Mouse (Mus musculus): ENCODE results near the gene Dnah17. TPM values are rescaled to one million over a fixed set of nuclear protein-coding genes. Genes with fewer than 3 reads are reported as not detected.

Gene Dnah17
- total and polyA plus RNA-seq, 2 experiments from 2014 or later = 0.16 TPM; not detected in 1

DNA sequence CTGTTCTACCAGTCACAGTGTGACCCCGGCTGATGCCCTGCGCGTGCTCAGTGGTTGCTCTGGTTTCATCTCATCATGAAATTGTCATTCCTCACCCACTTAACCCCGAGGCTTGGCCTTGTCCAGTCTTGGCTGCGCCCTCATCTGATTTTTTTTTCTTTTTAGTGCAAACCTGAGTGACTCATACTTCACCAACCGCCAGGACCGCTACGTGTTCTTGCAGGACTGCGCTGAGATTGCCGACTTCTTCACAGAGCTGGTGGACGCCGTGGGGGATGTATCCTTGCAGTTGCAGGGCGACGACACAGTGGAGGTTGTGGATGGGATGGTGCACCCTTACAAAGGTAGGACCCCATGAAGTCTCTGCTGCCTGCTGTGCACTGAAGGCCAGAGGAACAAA is 127.3 kb downstream of the Dnah17 start:
- Histone ChIP-seq H3K9me3 (ENCODE audit: low read length) (no peaks in the 10 kb centered on the region), H3K9ac (replicated peaks; ENCODE audit: low read length) (no peak overlapping the region), H3K4me3 (ENCODE audit: low read length) (no peak overlapping the region), H3K4me1 (ENCODE audit: insufficient read depth, low read length) (no peaks in the 10 kb centered on the region), H3K27ac (no peak overlapping the region), H3K4me2 (ENCODE audit: low read depth, low read length) (no peak overlapping the region), H3K36me3 (ENCODE audit: insufficient read depth, low read length) (peaks cover 57% of the 10 kb centered on the region), H3K27me3 (ENCODE audit: insufficient read depth, low read length) (no peaks in the 10 kb centered on the region)
- ATAC-seq = no peak
- no peak for DNase-seq (ENCODE audit: low spot score)
- 97% methylated on average over 14 of the region's 14 CpGs for WGBS
- TF ChIP-seq CTCF (IDR thresholded peaks at IDR 0.05; ENCODE audit: low read depth) = no peak

GRCm38 (mm10) chr11:118000565-118001215 is 129.7 kb downstream of the Dnah17 start:
- Histone ChIP-seq H3K4me2 (ENCODE audit: low read depth, low read length) (no peak overlapping the region), H3K9me3 (ENCODE audit: low read length) (no peaks in the 10 kb centered on the region), H3K27ac (no peak overlapping the region), H3K4me3 (ENCODE audit: low read length) (no peak overlapping the region), H3K9ac (replicated peaks; ENCODE audit: low read length) (no peak overlapping the region), H3K27me3 (ENCODE audit: insufficient read depth, low read length) (no peaks in the 10 kb centered on the region), H3K4me1 (ENCODE audit: insufficient read depth, low read length) (no peaks in the 10 kb centered on the region), H3K36me3 (ENCODE audit: insufficient read depth, low read length) (peaks cover 47% of the 10 kb centered on the region)
- no peak for TF ChIP-seq CTCF (IDR thresholded peaks at IDR 0.05; ENCODE audit: low read depth)
- 94% methylated on average over 7 of the region's 7 CpGs for WGBS
- DNase-seq (ENCODE audit: low spot score) = no peak
- ATAC-seq = no peak

DNA sequence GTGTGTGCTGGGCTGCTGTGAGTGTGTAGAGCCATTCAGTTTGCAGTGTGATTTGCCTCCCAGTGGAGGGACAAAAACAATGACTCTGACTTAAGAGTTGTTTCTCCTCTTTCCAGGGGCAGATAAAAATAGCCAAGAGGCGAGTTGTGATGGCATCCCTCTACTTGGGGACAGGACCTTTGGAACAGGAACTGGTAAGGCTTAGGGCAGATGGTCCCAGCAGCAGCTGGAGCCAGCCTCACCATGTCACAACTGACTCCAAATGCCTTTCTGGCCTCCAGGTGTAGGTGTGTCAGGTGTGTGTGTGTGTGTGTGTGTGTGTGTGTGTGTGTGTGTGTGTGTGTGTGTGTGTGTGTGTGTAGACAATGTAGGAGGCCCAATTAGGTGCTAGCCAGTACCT is 130.4 kb downstream of the Dnah17 start:
- DNase-seq (ENCODE audit: low spot score) (no peak), ATAC-seq (no peak)
- no peak for TF ChIP-seq CTCF (IDR thresholded peaks at IDR 0.05; ENCODE audit: low read depth)
- Histone ChIP-seq H3K27ac (no peak overlapping the region), H3K4me1 (ENCODE audit: insufficient read depth, low read length) (no peaks in the 10 kb centered on the region), H3K27me3 (ENCODE audit: insufficient read depth, low read length) (no peaks in the 10 kb centered on the region), H3K4me2 (ENCODE audit: low read depth, low read length) (no peak overlapping the region), H3K4me3 (ENCODE audit: low read length) (no peak overlapping the region), H3K36me3 (ENCODE audit: insufficient read depth, low read length) (peaks cover 42% of the 10 kb centered on the region), H3K9ac (replicated peaks; ENCODE audit: low read length) (no peak overlapping the region), H3K9me3 (ENCODE audit: low read length) (no peaks in the 10 kb centered on the region)
- 65% methylated on average over 1 of the region's 1 CpGs for WGBS

DNA sequence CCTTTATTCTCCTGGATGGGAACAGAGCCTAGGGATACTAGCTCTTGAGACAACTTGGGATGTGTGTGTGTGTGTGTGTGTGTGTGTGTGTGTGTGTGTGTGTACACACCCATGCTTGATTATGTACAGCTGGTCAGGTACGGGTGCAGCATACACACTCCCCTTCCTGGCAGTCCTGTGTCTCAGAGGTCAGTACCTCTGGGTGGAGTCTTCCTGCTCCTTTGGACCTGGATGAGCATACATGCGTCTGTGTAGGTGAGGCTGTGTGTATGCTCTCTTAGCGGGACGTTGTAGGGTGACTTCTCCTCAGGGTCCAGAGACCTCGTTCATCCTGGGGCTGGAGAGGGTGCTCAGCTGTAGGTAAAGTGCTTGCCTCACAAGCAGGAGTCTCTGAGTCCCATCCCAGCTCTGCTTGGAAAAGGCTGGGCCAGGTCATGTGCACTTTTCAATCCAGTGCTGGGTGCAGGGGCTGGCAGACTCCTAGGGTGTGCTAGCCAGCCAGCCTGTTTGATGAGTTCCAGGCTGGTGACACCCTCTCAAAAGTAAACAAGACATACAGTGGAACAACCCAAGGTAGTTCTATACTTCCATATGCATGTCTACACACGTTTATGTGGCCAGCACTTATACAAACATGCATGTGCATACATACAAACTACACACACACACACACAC is 131.0 kb downstream of the Dnah17 start:
- no peak overlapping the region for H3K9ac ChIP-seq (replicated peaks; ENCODE audit: low read length)
- peaks cover 38% of the 10 kb centered on the region for H3K36me3 ChIP-seq (ENCODE audit: insufficient read depth, low read length)
- no peak for ATAC-seq

DNA sequence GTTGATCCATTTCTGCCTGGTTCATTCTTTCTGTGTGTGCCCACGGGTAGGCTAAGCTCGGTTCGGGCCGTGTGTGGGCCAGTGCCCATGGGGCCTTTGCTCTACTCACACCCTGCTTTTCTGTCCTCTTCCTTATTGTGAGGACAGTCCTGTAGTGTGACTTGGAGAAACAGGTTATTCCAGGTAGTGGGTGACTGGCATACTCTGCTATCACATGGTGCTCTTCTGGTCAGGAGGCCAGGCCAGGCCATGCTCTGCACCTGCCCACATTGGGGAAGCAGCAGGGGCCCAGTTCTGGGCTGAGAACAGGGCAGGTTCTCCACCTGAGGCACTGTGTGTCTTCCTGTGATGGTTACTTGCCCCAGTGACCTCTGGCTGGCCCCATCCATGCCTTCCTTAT is 132.1 kb downstream of the Dnah17 start:
- 93% methylated on average over 4 of the region's 4 CpGs for WGBS
- no peak for ATAC-seq
- no peak for DNase-seq (ENCODE audit: low spot score)
- Histone ChIP-seq H3K9ac (replicated peaks; ENCODE audit: low read length) (no peak overlapping the region), H3K27ac (no peak overlapping the region), H3K4me2 (ENCODE audit: low read depth, low read length) (no peak overlapping the region), H3K27me3 (ENCODE audit: insufficient read depth, low read length) (no peaks in the 10 kb centered on the region), H3K9me3 (ENCODE audit: low read length) (no peaks in the 10 kb centered on the region), H3K4me3 (ENCODE audit: low read length) (no peak overlapping the region), H3K36me3 (ENCODE audit: insufficient read depth, low read length) (peaks cover 27% of the 10 kb centered on the region), H3K4me1 (ENCODE audit: insufficient read depth, low read length) (0 out of 2 replicates have a peak, but pooled peaks cover under 1% of the 10 kb centered on the region)
- TF ChIP-seq CTCF (IDR thresholded peaks at IDR 0.05; ENCODE audit: low read depth) = no peak

More for the DNA sequence above, 131.0 kb downstream of the Dnah17 start:
- DNase-seq (ENCODE audit: low spot score) = no peak
- TF ChIP-seq CTCF (IDR thresholded peaks at IDR 0.05; ENCODE audit: low read depth) = no peak
- Histone ChIP-seq H3K27me3 (ENCODE audit: insufficient read depth, low read length) (no peaks in the 10 kb centered on the region), H3K9me3 (ENCODE audit: low read length) (no peaks in the 10 kb centered on the region), H3K4me2 (ENCODE audit: low read depth, low read length) (no peak overlapping the region), H3K4me3 (ENCODE audit: low read length) (no peak overlapping the region), H3K4me1 (ENCODE audit: insufficient read depth, low read length) (no peaks in the 10 kb centered on the region), H3K27ac (no peak overlapping the region)
- 92% methylated on average over 6 of the region's 6 CpGs for WGBS

GRCm38 (mm10) chr11:117997085-117997484 is 133.3 kb downstream of the Dnah17 start:
- 90% methylated on average over 2 of the region's 2 CpGs for WGBS
- H3K4me2 ChIP-seq (ENCODE audit: low read depth, low read length) = no peak overlapping the region
- H3K36me3 ChIP-seq (ENCODE audit: insufficient read depth, low read length) = peaks cover 17% of the 10 kb centered on the region
- H3K9ac ChIP-seq (replicated peaks; ENCODE audit: low read length) = no peak overlapping the region
- ATAC-seq = no peak
- no peaks in the 10 kb centered on the region for H3K9me3 ChIP-seq (ENCODE audit: low read length)
- H3K4me3 ChIP-seq (ENCODE audit: low read length) = no peak overlapping the region
- no peak for DNase-seq (ENCODE audit: low spot score)
- no peaks in the 10 kb centered on the region for H3K27me3 ChIP-seq (ENCODE audit: insufficient read depth, low read length)
- H3K27ac ChIP-seq = no peak overlapping the region
- TF ChIP-seq CTCF (IDR thresholded peaks at IDR 0.05; ENCODE audit: low read depth) = no peak
- H3K4me1 ChIP-seq (ENCODE audit: insufficient read depth, low read length) = 0 out of 2 replicates have a peak, but pooled peaks cover 5% of the 10 kb centered on the region

- WGBS = 19% methylated on average over 3 of the region's 3 CpGs
- Histone ChIP-seq H3K9ac (replicated peaks; ENCODE audit: low read length) (no peak overlapping the region), H3K27me3 (ENCODE audit: insufficient read depth, low read length) (no peaks in the 10 kb centered on the region), H3K36me3 (ENCODE audit: insufficient read depth, low read length) (peaks cover 7% of the 10 kb centered on the region), H3K27ac (no peak overlapping the region), H3K4me3 (ENCODE audit: low read length) (no peak overlapping the region), H3K4me2 (ENCODE audit: low read depth, low read length) (no peak overlapping the region), H3K9me3 (ENCODE audit: low read length) (no peaks in the 10 kb centered on the region), H3K4me1 (ENCODE audit: insufficient read depth, low read length) (0 out of 2 replicates have a peak, but pooled peaks cover 5% of the 10 kb centered on the region)
- TF ChIP-seq CTCF (IDR thresholded peaks at IDR 0.05; ENCODE audit: low read depth) = no peak
- DNase-seq (ENCODE audit: low spot score) = peak; percentile 17
- ATAC-seq = no peak
Measured at GRCm38 (mm10) chr11:117996066-117996465, 134.4 kb downstream of the Dnah17 start.

Data from hindbrain, postnatal 0 days (tissue).